Mouse (Mus musculus) left cerebral cortex, postnatal 25 days (tissue): Measurements from ENCODE around the gene Trap1a. TPM values are rescaled to one million over a fixed set of nuclear protein-coding genes. Genes with fewer than 3 reads are reported as not detected.

Experiments
- total RNA-seq, 2 experiments: library from RNA; stranded (reverse); gene quantifications; 2 replicates each; pipeline ENCODE4 v1.2.3; 2021

Trap1a gene
- total RNA-seq, 2 experiments from 2014 or later = not detected

Other genes with a start within 250 kb of the Trap1a start
- gene Serpina7, start 248.4 kb upstream of the Trap1a start, total RNA-seq = not detected
- not detected for gene 4930513O06Rik, start 247.4 kb upstream of the Trap1a start, total RNA-seq
- gene 4933428M09Rik, start 154.5 kb upstream of the Trap1a start, total RNA-seq = not detected
- 1 to 10 TPM; 2.2 to 3.3 TPM for gene Mum1l1, start 123.6 kb upstream of the Trap1a start, total RNA-seq
- gene D330045A20Rik, start 146.7 kb downstream of the Trap1a start, total RNA-seq = under 1 TPM; 0.66 TPM
- 10 to 100 TPM; 13.3 to 14.1 TPM for gene Rnf128, start 229.6 kb downstream of the Trap1a start, total RNA-seq